14 mouse cellular contexts compared by ENCODE assay signal in the genomic region with DNA sequence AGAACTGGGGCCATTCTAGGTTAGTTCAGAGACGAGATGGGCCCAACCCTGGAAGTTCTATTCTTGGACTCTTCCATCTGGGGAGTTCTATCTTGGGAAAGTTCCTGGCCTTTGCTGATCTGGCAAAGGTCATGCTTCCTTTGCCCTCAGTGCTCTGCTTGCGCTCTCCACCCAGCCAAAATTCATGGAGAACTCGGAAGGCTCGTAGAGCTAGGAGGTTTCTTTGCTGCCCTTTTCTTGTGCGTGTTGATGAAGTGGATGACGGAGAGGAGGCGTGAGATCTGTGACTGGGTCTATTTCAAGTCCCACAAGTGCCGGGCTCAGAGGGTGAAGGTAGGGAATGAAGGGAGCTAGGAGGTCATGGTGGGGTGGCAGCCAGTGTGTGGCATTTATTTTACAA.
"Had no signal": no experiment of that assay in that cellular context is flagged by ENCODE, and none has a peak within 500 bp of the region (broad histone marks: within the 10 kb centered on the region; RNA-seq: fewer than 3 reads in every experiment).

No protein-coding gene starts in this region.

- H3K9me3 ChIP-seq: limb, embryonic 12.5 days; liver, embryonic 13.5 days; lung, embryonic 15.5 days; midbrain, embryonic 15.5 days; neural tube, embryonic 12.5 days had no signal

- H3K27me3 ChIP-seq: liver, embryonic 13.5 days; lung, embryonic 15.5 days; megakaryocyte, embryonic 14.5 days; midbrain, embryonic 15.5 days; neural tube, embryonic 12.5 days had no signal

- DNase-seq: kidney, postnatal 25 days; liver; liver, embryonic 13.5 days; liver, postnatal 0 days; lung, postnatal 14 days; spleen, adult 18-20 months; thymus, adult 2 months; thymus, postnatal 25 days had no signal

- H3K4me3 ChIP-seq: limb, embryonic 12.5 days; liver, embryonic 13.5 days; lung, embryonic 15.5 days; megakaryocyte, embryonic 14.5 days; midbrain, embryonic 15.5 days; neural tube, embryonic 12.5 days had no signal

- H3K4me1 ChIP-seq: liver, embryonic 13.5 days; lung, embryonic 15.5 days; megakaryocyte, embryonic 14.5 days; midbrain, embryonic 15.5 days; neural tube, embryonic 12.5 days had no signal

- H3K36me3 ChIP-seq: limb, embryonic 12.5 days; liver, embryonic 13.5 days; lung, embryonic 15.5 days; midbrain, embryonic 15.5 days; neural tube, embryonic 12.5 days had no signal

- H3K27ac ChIP-seq: limb, embryonic 12.5 days; liver, embryonic 13.5 days; lung, embryonic 15.5 days; macrophage; midbrain, embryonic 15.5 days; neural tube, embryonic 12.5 days had no signal
